Comparison of ENCODE assay signal across 15 mouse cellular contexts in genomic region chr1:84087325-84087724, GRCm38 (mm10).
"Had no signal": no experiment of that assay in that cellular context is flagged by ENCODE, and none has a peak within 500 bp of the region (broad histone marks: within the 10 kb centered on the region; RNA-seq: fewer than 3 reads in every experiment).

No protein-coding gene starts in this region.

- H3K36me3 ChIP-seq: limb, embryonic 13.5 days; midbrain, embryonic 13.5 days; neural tube, embryonic 15.5 days; stomach, embryonic 15.5 days had no signal

- H3K27me3 ChIP-seq: limb, embryonic 13.5 days; midbrain, embryonic 13.5 days; neural tube, embryonic 15.5 days; stomach, embryonic 15.5 days had no signal

- H3K9ac ChIP-seq: limb, embryonic 13.5 days; liver, embryonic 14.5 days; midbrain, embryonic 13.5 days; neural tube, embryonic 15.5 days; stomach, embryonic 15.5 days had no signal

- ATAC-seq: midbrain, embryonic 13.5 days had no signal

- H3K4me3 ChIP-seq: limb, embryonic 13.5 days; midbrain, embryonic 13.5 days; myocyte; neural tube, embryonic 15.5 days; stomach, embryonic 15.5 days had no signal

- DNase-seq: kidney, postnatal 14 days; layer of hippocampus, adult 9-11 months; layer of hippocampus, postnatal 36 days; left cerebral cortex, postnatal 4 days; lung, adult 18-20 months; lung, postnatal 36 days; right cerebral cortex, postnatal 4 days; spleen, adult 18-20 months; thymus, postnatal 36 days had no signal

- H3K4me1 ChIP-seq: neural tube, embryonic 15.5 days; stomach, embryonic 15.5 days had no signal

- H3K4me2 ChIP-seq: limb, embryonic 13.5 days; midbrain, embryonic 13.5 days; neural tube, embryonic 15.5 days; stomach, embryonic 15.5 days had no signal

- H3K27ac ChIP-seq: limb, embryonic 13.5 days; liver, embryonic 14.5 days; midbrain, embryonic 13.5 days; neural tube, embryonic 15.5 days; stomach, embryonic 15.5 days had no signal

- H3K9me3 ChIP-seq: limb, embryonic 13.5 days; midbrain, embryonic 13.5 days; neural tube, embryonic 15.5 days; stomach, embryonic 15.5 days had no signal
